Mouse (Mus musculus): ENCODE measurements around the gene Ppie. TPM values are rescaled to one million over a fixed set of nuclear protein-coding genes. Genes with fewer than 3 reads are reported as not detected.
A peak's percentile ranks its signal among the peaks of the same experiment; 100 is the strongest.
"Not testable (repeated sequence)": the region's sequence is repeated elsewhere in the genome, so short reads cannot be mapped to it uniquely, and the experiment has no call there.

Gene Ppie
- not detected in 2 replicates for polyA plus RNA-seq (2012; ENCODE audit: insufficient read depth, insufficient read length, low replicate concordance, missing spikeins)

DNA sequence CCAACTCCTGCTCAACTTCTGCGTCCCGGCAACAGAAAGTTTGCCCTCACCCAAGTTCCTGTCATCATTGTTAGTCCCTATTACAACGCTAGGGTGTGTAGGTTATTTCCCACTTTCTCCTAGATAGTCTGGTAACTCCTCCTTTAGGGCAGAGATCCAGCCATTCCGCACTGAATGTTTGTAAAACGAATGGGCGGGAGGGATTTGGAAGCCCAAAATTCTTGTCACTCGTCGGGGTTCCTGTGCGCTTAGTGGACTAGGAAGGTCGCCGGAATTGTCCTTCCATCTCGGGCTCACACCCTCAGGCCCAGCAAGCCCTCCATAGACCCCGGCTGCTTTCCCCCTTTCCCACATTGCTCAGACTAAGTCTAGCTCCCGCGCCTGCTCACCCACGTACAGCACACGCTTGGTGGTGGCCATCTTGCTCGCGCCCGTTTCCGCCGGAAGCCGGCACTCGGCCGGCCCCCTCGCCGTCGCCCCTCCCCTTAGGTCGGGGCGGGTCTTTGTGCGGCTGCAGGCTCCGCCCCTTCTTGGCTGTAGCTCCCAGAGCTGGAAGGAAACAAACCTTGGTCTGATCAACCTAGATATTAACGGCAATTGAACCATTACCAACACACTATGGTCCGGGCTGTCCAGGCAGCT lies at the start of gene Ppie:
Gene Ppie, minus strand, starts transcription at position 439 of the 642 bp plus-strand sequence.
- TF ChIP-seq CTCF (IDR thresholded peaks at IDR 0.05; ENCODE audit: insufficient read depth, low read depth, low read length) (no peak), POLR2A (IDR thresholded peaks at IDR 0.05; ENCODE audit: insufficient read depth, low read depth, low read length) (peak; percentile 80)
- Histone ChIP-seq H3K27ac (ENCODE audit: insufficient read depth, low read depth, low read length) (no peak within 1 kb of the TSS), H3K4me3 (ENCODE audit: insufficient read depth, low read depth, low read length) (peak within 1 kb of the TSS; percentile 74), H3K4me1 (ENCODE audit: control insufficient read depth, insufficient read depth, low read length) (peaks cover 6% of the 10 kb centered on the region)
- WGBS: under 1% methylated on average over 34 of the region's 34 CpGs

DNA sequence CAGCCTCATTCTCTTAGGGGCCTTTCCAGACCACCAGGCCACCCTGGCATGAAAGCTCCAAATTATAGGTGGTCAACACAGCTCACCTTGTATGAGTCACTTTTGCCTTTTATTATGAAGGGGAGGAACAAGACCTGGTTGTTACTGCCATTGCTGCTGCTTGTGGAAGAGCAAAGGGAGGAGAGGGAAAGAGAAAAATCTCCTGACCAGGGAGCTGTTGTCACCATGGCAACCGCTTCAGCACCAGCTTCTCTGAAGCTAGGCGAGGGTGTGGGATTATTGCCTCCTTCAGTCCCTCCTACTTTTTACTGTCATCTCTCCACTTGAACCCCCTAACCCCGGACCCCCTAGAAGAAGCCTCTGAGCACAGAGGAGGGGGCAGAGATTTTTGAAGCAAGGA lies 45.1 kb upstream of the Ppie start:
- Histone ChIP-seq H3K4me3 (ENCODE audit: insufficient read depth, low read depth, low read length) (peak overlapping the region; percentile 70), H3K4me1 (ENCODE audit: control insufficient read depth, insufficient read depth, low read length) (peaks cover 39% of the 10 kb centered on the region), H3K27ac (ENCODE audit: insufficient read depth, low read depth, low read length) (peak overlapping the region; percentile 71; the same call in 1 of the 2 replicates)
- 21% methylated on average over 3 of the region's 3 CpGs for WGBS
- TF ChIP-seq POLR2A (IDR thresholded peaks at IDR 0.05; ENCODE audit: insufficient read depth, low read depth, low read length): no peak
- TF ChIP-seq CTCF (IDR thresholded peaks at IDR 0.05; ENCODE audit: insufficient read depth, low read depth, low read length): no peak

DNA sequence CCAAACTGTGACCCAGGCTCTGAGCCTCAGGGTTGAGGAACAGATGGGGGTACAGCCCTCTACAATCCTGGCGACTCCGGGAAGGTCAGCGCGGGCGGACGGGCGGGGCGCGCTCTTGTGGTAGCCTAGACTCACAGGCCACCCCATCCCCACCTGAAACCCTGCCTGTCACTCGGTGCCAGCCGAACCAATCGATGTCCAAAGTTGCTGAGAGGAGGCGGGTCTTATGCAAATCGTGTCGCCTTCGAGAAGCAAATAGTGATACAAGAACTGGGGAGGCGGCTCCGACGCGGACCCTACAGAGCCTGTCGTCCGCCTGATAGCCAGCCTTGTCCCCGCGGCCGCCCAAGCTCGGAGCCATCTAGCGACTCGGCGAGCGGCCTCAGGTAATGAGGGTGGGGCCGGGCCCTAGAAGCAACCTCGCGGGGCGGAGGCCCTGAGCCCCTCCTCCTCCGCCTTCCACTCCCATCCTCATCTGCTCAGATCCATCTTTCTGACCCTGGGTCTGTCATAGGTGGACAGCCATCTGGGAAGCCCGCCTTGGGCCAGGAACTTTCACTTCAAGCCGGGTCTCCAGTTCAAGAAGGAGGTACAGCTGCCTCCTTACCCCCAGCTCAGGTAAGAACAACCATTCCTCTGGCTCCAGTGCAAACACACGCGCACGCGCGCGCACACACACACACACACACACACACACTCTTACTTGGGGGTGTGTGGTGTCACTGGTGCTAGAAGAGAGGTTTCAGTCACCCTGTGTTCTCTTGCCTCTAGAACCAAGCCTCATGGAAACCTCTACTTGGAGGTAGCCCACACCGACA lies 43.7 kb upstream of the Ppie start:
- H3K4me3 ChIP-seq (ENCODE audit: insufficient read depth, low read depth, low read length): peak overlapping the region; percentile 70

DNA sequence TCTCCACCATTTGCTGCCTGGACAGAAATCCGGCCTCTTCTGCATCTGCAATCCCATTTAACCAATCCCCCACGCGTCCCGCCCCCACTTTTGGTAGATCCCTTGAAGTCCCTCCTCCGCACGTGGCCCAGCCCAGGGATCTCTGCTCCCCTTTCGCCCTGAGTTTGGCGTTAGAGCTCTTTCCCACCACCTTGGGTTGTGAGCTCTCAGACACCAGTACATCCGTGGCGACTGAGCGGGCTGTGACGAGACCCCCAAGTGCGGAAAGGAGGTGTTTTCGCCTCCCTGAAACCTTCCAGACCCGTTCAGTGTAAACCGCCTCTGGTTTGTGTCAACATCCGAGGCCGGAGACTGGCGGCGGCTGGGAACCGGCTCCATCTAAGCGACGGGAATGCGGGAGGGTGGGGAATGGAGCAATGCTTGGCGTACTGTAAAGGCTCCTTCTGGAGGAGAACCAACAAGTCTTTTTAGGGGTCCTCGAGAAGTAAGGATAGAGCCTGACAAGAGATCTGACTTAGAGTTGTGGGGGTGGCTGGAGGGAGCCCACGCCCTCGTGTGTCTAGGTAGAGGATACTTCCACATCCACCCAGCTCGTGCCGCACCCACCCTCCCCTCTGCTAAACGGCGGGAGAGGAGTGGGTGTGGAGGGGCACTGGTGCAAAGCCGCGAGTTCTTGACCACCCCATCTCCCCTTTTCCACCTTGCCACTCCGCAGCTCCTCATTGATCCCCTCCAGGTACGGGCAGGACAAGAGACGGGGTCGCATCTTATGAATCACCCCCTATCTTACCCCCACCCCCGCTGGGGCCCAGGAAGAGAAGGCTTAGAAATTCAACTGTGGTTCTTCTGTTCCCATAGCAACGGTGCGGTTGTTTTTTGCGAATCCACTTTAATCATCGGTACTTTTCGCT lies 42.8 kb upstream of the Ppie start, which contains the start of gene Hpcal4:
Gene Hpcal4, plus strand, starts transcription at position 900 of the 911 bp plus-strand sequence.
- Histone ChIP-seq H3K4me3 (ENCODE audit: insufficient read depth, low read depth, low read length) (peak within 1 kb of the TSS; percentile 70), H3K4me1 (ENCODE audit: control insufficient read depth, insufficient read depth, low read length) (peaks cover 31% of the 10 kb centered on the region), H3K27ac (ENCODE audit: insufficient read depth, low read depth, low read length) (peak within 1 kb of the TSS; percentile 71)
- WGBS: under 1% methylated on average over 44 of the region's 44 CpGs
- TF ChIP-seq CTCF (IDR thresholded peaks at IDR 0.05; ENCODE audit: insufficient read depth, low read depth, low read length) (peak; percentile 12; the same call in 1 of the 2 replicates), POLR2A (IDR thresholded peaks at IDR 0.05; ENCODE audit: insufficient read depth, low read depth, low read length) (no peak)

More for the DNA sequence above, 43.7 kb upstream of the Ppie start:
- peak; percentile 44; the same call in 1 of the 2 replicates for TF ChIP-seq POLR2A (IDR thresholded peaks at IDR 0.05; ENCODE audit: insufficient read depth, low read depth, low read length)
- TF ChIP-seq CTCF (IDR thresholded peaks at IDR 0.05; ENCODE audit: insufficient read depth, low read depth, low read length): 0 out of 2 replicates have a peak, but pooled peaks have one; percentile 15
- Histone ChIP-seq H3K4me1 (ENCODE audit: control insufficient read depth, insufficient read depth, low read length) (peaks cover 32% of the 10 kb centered on the region), H3K27ac (ENCODE audit: insufficient read depth, low read depth, low read length) (peak overlapping the region; percentile 71)
- 7% methylated on average over 44 of the region's 44 CpGs for WGBS

DNA sequence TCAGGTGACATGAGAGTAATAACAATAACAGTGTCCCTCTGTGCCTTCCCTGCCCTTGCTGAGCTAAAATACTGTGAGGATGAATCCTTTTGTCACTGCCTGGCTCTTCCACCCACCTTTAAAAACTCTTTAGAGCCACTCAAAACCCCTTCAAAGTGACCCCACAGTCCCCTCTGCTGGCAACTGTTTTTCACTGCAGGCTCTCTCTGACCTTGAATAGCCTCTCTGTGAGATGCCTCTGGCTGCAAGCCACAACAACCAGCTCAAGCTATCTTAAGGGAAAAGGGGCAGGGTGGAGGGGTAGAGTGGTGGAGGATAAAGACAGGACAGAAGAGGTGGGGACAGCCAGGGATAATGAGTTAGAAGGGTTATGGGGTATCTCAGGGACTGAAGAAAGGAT lies 32.1 kb upstream of the Ppie start:
- Histone ChIP-seq H3K4me1 (ENCODE audit: control insufficient read depth, insufficient read depth, low read length) (no peaks in the 10 kb centered on the region), H3K27ac (ENCODE audit: insufficient read depth, low read depth, low read length) (no peak overlapping the region), H3K4me3 (ENCODE audit: insufficient read depth, low read depth, low read length) (no peak overlapping the region)
- TF ChIP-seq CTCF (IDR thresholded peaks at IDR 0.05; ENCODE audit: insufficient read depth, low read depth, low read length): no peak
- no peak for TF ChIP-seq POLR2A (IDR thresholded peaks at IDR 0.05; ENCODE audit: insufficient read depth, low read depth, low read length)

DNA sequence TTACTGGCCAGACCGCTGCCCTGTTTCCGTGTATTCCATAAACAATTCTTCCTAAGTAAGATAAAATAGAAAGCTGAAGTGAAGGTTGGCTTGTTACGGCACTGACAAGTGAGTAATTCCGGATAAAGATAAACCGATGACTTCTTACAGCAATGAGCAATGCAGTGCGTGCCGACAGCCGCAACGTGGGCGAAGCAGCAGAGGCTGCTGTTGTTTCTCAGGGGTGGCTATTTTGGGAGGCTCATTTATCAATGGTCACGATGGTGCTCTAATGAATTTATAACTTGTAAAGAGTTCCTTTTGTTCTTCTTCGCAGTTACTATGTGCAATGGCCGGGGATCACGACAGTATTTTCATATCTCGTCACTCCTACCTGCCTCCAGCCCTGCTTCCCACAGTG lies 24.4 kb upstream of the Ppie start:
- WGBS: 45% methylated on average over 15 of the region's 15 CpGs
- TF ChIP-seq CTCF (IDR thresholded peaks at IDR 0.05; ENCODE audit: insufficient read depth, low read depth, low read length) (no peak), POLR2A (IDR thresholded peaks at IDR 0.05; ENCODE audit: insufficient read depth, low read depth, low read length) (no peak)
- no peak overlapping the region for H3K4me3 ChIP-seq (ENCODE audit: insufficient read depth, low read depth, low read length)
- peaks cover 18% of the 10 kb centered on the region for H3K4me1 ChIP-seq (ENCODE audit: control insufficient read depth, insufficient read depth, low read length)
- H3K27ac ChIP-seq (ENCODE audit: insufficient read depth, low read depth, low read length): peak overlapping the region; percentile 75

DNA sequence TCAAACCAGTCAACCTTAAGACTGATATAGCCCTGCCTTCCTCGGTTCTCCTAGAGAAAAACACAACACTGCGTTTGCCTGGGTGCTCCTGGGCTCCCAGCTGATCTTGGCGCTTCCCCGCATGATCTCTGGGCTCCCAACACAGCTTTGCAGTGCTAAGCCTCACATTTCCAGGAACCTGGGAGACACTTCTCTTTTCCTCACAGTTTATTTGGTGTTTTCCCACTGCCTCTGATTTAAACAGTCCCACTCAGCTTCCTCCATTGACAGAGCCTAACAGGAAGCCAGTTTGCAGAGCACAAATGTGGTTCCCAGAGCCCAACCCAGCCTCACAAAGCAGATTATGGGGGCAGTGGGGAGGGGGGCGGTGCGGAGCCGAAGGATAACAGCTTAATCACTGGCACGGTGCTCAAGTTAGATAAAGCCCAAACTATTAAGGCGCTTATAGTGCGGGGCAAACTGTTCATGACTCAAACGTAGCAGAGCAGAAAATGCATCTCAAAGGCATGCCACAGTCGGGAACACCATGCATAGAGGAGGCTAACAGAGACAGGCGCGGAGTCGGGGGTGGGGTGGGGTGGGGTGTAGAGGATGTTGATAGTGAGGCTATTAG lies 22.7 kb upstream of the Ppie start:
- TF ChIP-seq POLR2A (IDR thresholded peaks at IDR 0.05; ENCODE audit: insufficient read depth, low read depth, low read length): no peak
- no peak for TF ChIP-seq CTCF (IDR thresholded peaks at IDR 0.05; ENCODE audit: insufficient read depth, low read depth, low read length)
- peaks cover 18% of the 10 kb centered on the region for H3K4me1 ChIP-seq (ENCODE audit: control insufficient read depth, insufficient read depth, low read length)
- no peak overlapping the region for H3K4me3 ChIP-seq (ENCODE audit: insufficient read depth, low read depth, low read length)
- peak overlapping the region; percentile 69 for H3K27ac ChIP-seq (ENCODE audit: insufficient read depth, low read depth, low read length)
- WGBS: 6% methylated on average over 15 of the region's 15 CpGs

DNA sequence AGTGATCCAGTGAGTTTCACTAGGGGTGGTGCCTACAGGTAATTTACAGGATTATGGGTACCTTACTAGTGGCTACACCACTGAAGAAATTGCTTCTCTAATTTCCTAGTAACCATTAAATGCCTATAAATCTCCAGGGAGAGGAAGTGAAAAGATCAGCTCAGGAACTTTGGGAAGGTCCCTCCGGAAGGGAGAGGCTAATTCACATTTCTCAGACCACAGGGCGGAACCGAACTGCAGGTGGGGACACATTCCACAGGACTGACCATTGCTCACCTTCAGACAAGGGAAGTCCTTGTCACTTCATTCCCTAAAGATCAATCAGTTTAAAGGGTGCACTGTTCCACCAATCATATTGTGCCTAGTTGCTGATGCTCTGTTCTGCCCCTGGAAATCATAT lies 21.5 kb upstream of the Ppie start:
- H3K27ac ChIP-seq (ENCODE audit: insufficient read depth, low read depth, low read length); H3K4me3 ChIP-seq (ENCODE audit: insufficient read depth, low read depth, low read length): not testable (repeated sequence)
- H3K4me1 ChIP-seq (ENCODE audit: control insufficient read depth, insufficient read depth, low read length): peaks cover 18% of the 10 kb centered on the region
- WGBS: 89% methylated on average over 3 of the region's 3 CpGs

All from olfactory bulb, adult 2 months (tissue).